Mouse (Mus musculus) embryonic facial prominence, embryonic 12.5 days (tissue): ENCODE data around the gene BC025446. TPM values are rescaled to one million over a fixed set of nuclear protein-coding genes. Genes with fewer than 3 reads are reported as not detected.

ENCODE experiments used
- ATAC-seq: fragments of 200-750 bp; cut with Nextera tagmentation; 2 replicates; pipeline ENCODE4 v1.8.0; 2017; ENCODE audit not compliant: insufficient number of reproducible peaks, insufficient read depth, low FRiP score, low TSS enrichment
- H3K27ac ChIP-seq: fragments of 300-500 bp; sonication (generic); 2 replicates; pipeline ENCODE4 v1.5.1; 2016; ENCODE audit warnings: mild to moderate bottlenecking
- H3K27me3 ChIP-seq: fragments of 300-500 bp; sonication (generic); 2 replicates; pipeline ENCODE4 v1.6.1; 2016; ENCODE audit warnings: mild to moderate bottlenecking, moderate library complexity
- H3K36me3 ChIP-seq: fragments of 300-500 bp; sonication (generic); 2 replicates; pipeline ENCODE4 v1.6.1; 2016; ENCODE audit warnings: mild to moderate bottlenecking
- H3K4me1 ChIP-seq: fragments of 300-500 bp; sonication (generic); 2 replicates; pipeline ENCODE4 v1.6.1; 2016
- H3K4me2 ChIP-seq: fragments of 300-500 bp; sonication (generic); replicated peaks from 2 replicates; pipeline ENCODE4 v1.6.1; 2016; ENCODE audit warnings: mild to moderate bottlenecking, moderate library complexity
- H3K4me3 ChIP-seq: fragments of 300-500 bp; sonication (generic); 2 replicates; pipeline ENCODE4 v1.5.1; 2016; ENCODE audit warnings: mild to moderate bottlenecking
- H3K9ac ChIP-seq: fragments of 300-500 bp; sonication (generic); 2 replicates; pipeline ENCODE4 v1.6.1; 2016; ENCODE audit warnings: mild to moderate bottlenecking, moderate library complexity
- H3K9me3 ChIP-seq: fragments of 300-500 bp; sonication (generic); 2 replicates; pipeline ENCODE4 v1.6.1; 2016; ENCODE audit warnings: mild to moderate bottlenecking, moderate library complexity
- WGBS: fragments of 180-500 bp; shearing (Covaris S2); methylation state at CpG from one replicate; pipeline ENCODE4 v1.1.7; 2016; 5-methylcytosine and 5-hydroxymethylcytosine counted together
- polyA plus RNA-seq: library from polyadenylated mRNA; unstranded; fragments of >200 nt; fragmentation: Nextera tagmentation; extraction: Ambion mirVana; gene quantifications from 2 replicates; pipeline ENCODE4 v1.2.1, GENCODE M21; 2016

The BC025446 gene
- polyA plus RNA-seq, 1 experiment from 2014 or later, result not detected

GRCm38 (mm10) chr15:75265863-75266262 is 49.7 kb downstream of the BC025446 start:
- Histone ChIP-seq H3K36me3 (no peaks in the 10 kb centered on the region), H3K9me3 (no peaks in the 10 kb centered on the region), H3K4me3 (no peak overlapping the region), H3K27me3 (no peaks in the 10 kb centered on the region), H3K27ac (no peak overlapping the region), H3K9ac (no peak overlapping the region), H3K4me2 (no peak overlapping the region), H3K4me1 (no peaks in the 10 kb centered on the region)
- ATAC-seq, result no peak

DNA sequence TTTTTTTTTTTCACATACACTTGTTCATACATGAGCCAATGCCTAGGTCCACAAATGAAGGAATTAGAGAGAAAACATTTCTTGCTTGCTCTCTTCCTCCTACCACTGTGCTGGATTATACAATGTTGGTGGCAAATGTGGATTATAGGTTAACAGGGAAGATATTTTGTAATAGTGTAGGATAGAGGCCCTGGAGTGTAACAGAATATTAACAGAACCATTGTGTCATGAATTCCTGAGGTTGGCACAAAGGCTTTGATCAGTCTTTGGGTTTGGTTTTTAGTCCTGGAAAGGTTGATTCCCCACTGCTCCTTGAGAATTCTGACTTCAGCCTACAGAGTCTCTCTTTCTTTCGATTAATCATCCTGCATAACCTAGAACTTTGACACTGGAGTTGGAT is 50.5 kb downstream of the BC025446 start:
- Histone ChIP-seq H3K27ac (no peak overlapping the region), H3K36me3 (no peaks in the 10 kb centered on the region), H3K9ac (no peak overlapping the region), H3K9me3 (no peaks in the 10 kb centered on the region), H3K4me1 (no peaks in the 10 kb centered on the region), H3K27me3 (no peaks in the 10 kb centered on the region), H3K4me2 (no peak overlapping the region), H3K4me3 (no peak overlapping the region)
- WGBS, result 50% methylated on average over 1 of the region's 1 CpGs
- no peak for ATAC-seq

DNA sequence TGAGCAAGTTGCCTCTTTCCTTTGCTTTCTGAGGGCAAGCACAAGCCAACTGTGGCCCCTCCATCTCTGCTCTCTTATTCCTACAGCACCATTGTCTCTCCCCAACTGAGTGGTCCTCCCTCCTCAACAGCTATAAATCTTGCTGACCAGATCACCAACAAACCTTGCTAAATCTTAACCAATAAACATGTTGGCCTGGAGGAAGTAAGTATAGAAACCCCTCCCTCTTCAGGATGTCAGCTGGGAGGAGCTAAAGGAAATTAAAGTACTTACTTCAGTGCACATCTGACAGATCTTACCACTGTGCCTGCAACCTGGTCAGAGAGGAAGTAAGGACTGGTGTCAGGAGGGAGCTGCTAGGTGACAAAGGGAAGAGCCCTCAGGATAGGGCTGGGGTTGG is 51.9 kb downstream of the BC025446 start, which contains the start of gene Ly6f:
TSS of gene Ly6f (plus strand) at position 301 of the 400 bp plus-strand sequence.
- Histone ChIP-seq H3K4me2 (no peak within 1 kb of the TSS), H3K4me1 (no peaks in the 10 kb centered on the region), H3K27me3 (no peaks in the 10 kb centered on the region), H3K4me3 (no peak within 1 kb of the TSS), H3K9me3 (no peaks in the 10 kb centered on the region), H3K9ac (no peak within 1 kb of the TSS), H3K27ac (no peak within 1 kb of the TSS), H3K36me3 (no peaks in the 10 kb centered on the region)
- no peak for ATAC-seq

DNA sequence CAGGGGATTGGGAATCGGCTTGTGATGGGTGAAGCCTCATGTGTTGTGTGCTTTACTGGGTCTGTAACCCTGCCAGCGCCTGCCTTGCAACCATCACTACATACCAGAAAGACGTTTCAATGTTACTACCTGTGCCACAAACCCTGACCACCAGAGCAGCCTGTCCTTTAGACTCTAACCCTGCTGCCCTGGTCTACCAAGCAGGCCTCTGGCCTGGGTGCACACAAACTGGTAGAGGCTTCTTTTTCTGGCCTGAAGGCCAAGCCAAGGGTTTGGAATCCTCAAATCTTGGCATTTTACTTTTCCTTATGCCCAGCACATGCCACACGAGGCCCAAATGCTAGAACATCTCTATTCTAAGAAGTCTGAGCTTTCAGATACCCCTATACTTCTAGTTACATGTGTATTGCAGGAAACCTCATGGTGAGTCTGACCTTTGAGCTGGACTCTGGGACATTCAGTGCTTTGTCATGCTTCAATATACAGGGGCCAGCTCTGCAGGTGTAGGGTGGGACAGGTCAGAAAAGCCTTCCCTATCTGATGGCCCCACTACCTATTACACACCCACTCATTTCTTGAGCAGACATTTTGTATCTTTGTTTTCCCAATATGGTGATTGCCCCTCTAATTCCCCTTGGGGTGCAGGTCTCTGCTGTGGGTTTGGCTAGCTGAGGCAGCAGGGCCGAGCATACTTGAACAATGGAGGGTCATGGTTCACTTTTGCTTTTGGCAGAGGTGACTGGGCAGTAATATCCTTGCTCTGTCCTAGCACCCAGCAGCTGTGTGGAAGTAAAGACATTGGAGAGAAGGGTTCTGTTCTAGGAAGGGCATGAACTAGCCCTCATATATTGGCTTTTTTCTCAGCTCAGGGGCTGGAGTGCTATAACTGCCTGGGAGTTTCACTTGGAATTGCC is 53.0 kb downstream of the BC025446 start:
- Histone ChIP-seq H3K4me1 (no peaks in the 10 kb centered on the region), H3K27ac (no peak overlapping the region), H3K4me2 (no peak overlapping the region), H3K9ac (no peak overlapping the region), H3K36me3 (no peaks in the 10 kb centered on the region), H3K27me3 (no peaks in the 10 kb centered on the region), H3K9me3 (no peaks in the 10 kb centered on the region), H3K4me3 (no peak overlapping the region)
- 66% methylated on average over 5 of the region's 5 CpGs for WGBS
- no peak for ATAC-seq

- ATAC-seq, result no peak
- H3K4me3 ChIP-seq, result no peak overlapping the region
Observed at GRCm38 (mm10) chr15:75270169-75270568, 54.0 kb downstream of the BC025446 start.

GRCm38 (mm10) chr15:75270691-75271362 is 54.7 kb downstream of the BC025446 start:
- 76% methylated on average over 3 of the region's 3 CpGs for WGBS
- Histone ChIP-seq H3K27ac (no peak overlapping the region), H3K9me3 (no peaks in the 10 kb centered on the region), H3K9ac (no peak overlapping the region), H3K4me2 (no peak overlapping the region), H3K36me3 (no peaks in the 10 kb centered on the region), H3K4me1 (no peaks in the 10 kb centered on the region), H3K4me3 (no peak overlapping the region), H3K27me3 (no peaks in the 10 kb centered on the region)
- no peak for ATAC-seq

More at GRCm38 (mm10) chr15:75270169-75270568, 54.0 kb downstream of the BC025446 start:
- Histone ChIP-seq H3K9ac (no peak overlapping the region), H3K36me3 (no peaks in the 10 kb centered on the region), H3K9me3 (no peaks in the 10 kb centered on the region), H3K27ac (no peak overlapping the region), H3K4me2 (no peak overlapping the region), H3K27me3 (no peaks in the 10 kb centered on the region), H3K4me1 (no peaks in the 10 kb centered on the region)

- no peak for ATAC-seq
- no peaks in the 10 kb centered on the region for H3K36me3 ChIP-seq
- H3K27ac ChIP-seq, result no peak overlapping the region
- no peaks in the 10 kb centered on the region for H3K27me3 ChIP-seq
- no peak overlapping the region for H3K4me3 ChIP-seq
- no peak overlapping the region for H3K9ac ChIP-seq
- H3K4me2 ChIP-seq, result no peak overlapping the region
- 83% methylated on average over 1 of the region's 1 CpGs for WGBS
- no peaks in the 10 kb centered on the region for H3K9me3 ChIP-seq
- no peaks in the 10 kb centered on the region for H3K4me1 ChIP-seq
Observed at GRCm38 (mm10) chr15:75271426-75271825, 55.2 kb downstream of the BC025446 start.

- no peak for ATAC-seq
- Histone ChIP-seq H3K4me2 (no peak overlapping the region), H3K27ac (no peak overlapping the region), H3K4me1 (no peaks in the 10 kb centered on the region), H3K9me3 (no peaks in the 10 kb centered on the region), H3K4me3 (no peak overlapping the region), H3K36me3 (no peaks in the 10 kb centered on the region), H3K27me3 (no peaks in the 10 kb centered on the region), H3K9ac (no peak overlapping the region)
- WGBS, result 66% methylated on average over 3 of the region's 3 CpGs
Observed at GRCm38 (mm10) chr15:75271891-75272290, 55.7 kb downstream of the BC025446 start.

Other genes with a start within 250 kb of the BC025446 start
- not detected in 2 replicates for gene Ly6i, start 232.9 kb upstream of the BC025446 start, polyA plus RNA-seq
- gene Ly6a, start 218.3 kb upstream of the BC025446 start, polyA plus RNA-seq, result 0.35 and 0.56 TPM in 2 replicates
- gene Ly6c1, start 167.5 kb upstream of the BC025446 start, polyA plus RNA-seq, result 1.5 and 1.6 TPM in 2 replicates
- gene Ly6c2, start 104.4 kb upstream of the BC025446 start, polyA plus RNA-seq, result not detected in 2 replicates
- not detected in 2 replicates for gene Ly6g, start 61.1 kb upstream of the BC025446 start, polyA plus RNA-seq
- gene Ly6f, start 52.0 kb downstream of the BC025446 start, polyA plus RNA-seq, result not detected in 2 replicates